Mouse (Mus musculus): ENCODE measurements around the gene Ogfod1. TPM values are rescaled to one million over a fixed set of nuclear protein-coding genes. Genes with fewer than 3 reads are reported as not detected.
A peak's percentile ranks its signal among the peaks of the same experiment; 100 is the strongest.

The Ogfod1 gene
- polyA plus RNA-seq, 1 experiment = 44.2 TPM

- no peak for DNase-seq
- H3K27ac ChIP-seq (ENCODE audit: insufficient read depth, low read length) = no peak overlapping the region
- no peaks in the 10 kb centered on the region for H3K27me3 ChIP-seq (ENCODE audit: control insufficient read depth, insufficient read depth, low read length)
- TF ChIP-seq CTCF (IDR thresholded peaks at IDR 0.05; ENCODE audit: borderline replicate concordance, insufficient read depth, low read depth, low read length) = no peak
- TF ChIP-seq POLR2A (IDR thresholded peaks at IDR 0.05; ENCODE audit: borderline replicate concordance, insufficient read depth, low read length) = no peak
- H3K4me3 ChIP-seq (replicated peaks; ENCODE audit: insufficient read depth, low read depth, low read length) = no peak overlapping the region
- 80% methylated on average over 9 of the region's 9 CpGs for WGBS
- H3K4me1 ChIP-seq (ENCODE audit: control insufficient read depth, insufficient read depth, low read length) = no peaks in the 10 kb centered on the region
Measured at GRCm38 (mm10) chr8:94087964-94088363, 51.0 kb downstream of the Ogfod1 start.

- TF ChIP-seq POLR2A (IDR thresholded peaks at IDR 0.05; ENCODE audit: borderline replicate concordance, insufficient read depth, low read length) = no peak
- TF ChIP-seq CTCF (IDR thresholded peaks at IDR 0.05; ENCODE audit: borderline replicate concordance, insufficient read depth, low read depth, low read length) = no peak
- WGBS = 60% methylated on average over 6 of the region's 6 CpGs
- Histone ChIP-seq H3K27me3 (ENCODE audit: control insufficient read depth, insufficient read depth, low read length) (no peaks in the 10 kb centered on the region), H3K4me1 (ENCODE audit: control insufficient read depth, insufficient read depth, low read length) (no peaks in the 10 kb centered on the region), H3K27ac (ENCODE audit: insufficient read depth, low read length) (no peak overlapping the region), H3K4me3 (replicated peaks; ENCODE audit: insufficient read depth, low read depth, low read length) (no peak overlapping the region)
- no peak for DNase-seq
Measured at GRCm38 (mm10) chr8:94089715-94090114, 52.7 kb downstream of the Ogfod1 start.

GRCm38 (mm10) chr8:94092848-94093247, 55.9 kb downstream of the Ogfod1 start:
- Histone ChIP-seq H3K4me3 (replicated peaks; ENCODE audit: insufficient read depth, low read depth, low read length) (no peak overlapping the region), H3K27ac (ENCODE audit: insufficient read depth, low read length) (no peak overlapping the region), H3K4me1 (ENCODE audit: control insufficient read depth, insufficient read depth, low read length) (no peaks in the 10 kb centered on the region), H3K27me3 (ENCODE audit: control insufficient read depth, insufficient read depth, low read length) (no peaks in the 10 kb centered on the region)
- TF ChIP-seq CTCF (IDR thresholded peaks at IDR 0.05; ENCODE audit: borderline replicate concordance, insufficient read depth, low read depth, low read length) (no peak), POLR2A (IDR thresholded peaks at IDR 0.05; ENCODE audit: borderline replicate concordance, insufficient read depth, low read length) (no peak)
- no peak for DNase-seq
- WGBS = 85% methylated on average over 9 of the region's 9 CpGs

- 88% methylated on average over 6 of the region's 6 CpGs for WGBS
- TF ChIP-seq POLR2A (IDR thresholded peaks at IDR 0.05; ENCODE audit: borderline replicate concordance, insufficient read depth, low read length) = no peak
- no peak for TF ChIP-seq CTCF (IDR thresholded peaks at IDR 0.05; ENCODE audit: borderline replicate concordance, insufficient read depth, low read depth, low read length)
Measured at GRCm38 (mm10) chr8:94094281-94094680, 57.3 kb downstream of the Ogfod1 start.

GRCm38 (mm10) chr8:94098081-94098974, 61.3 kb downstream of the Ogfod1 start, which contains the start of gene Bbs2:
Gene Bbs2, minus strand, starts transcription at chr8:94098928.
- Histone ChIP-seq H3K4me3 (replicated peaks; ENCODE audit: insufficient read depth, low read depth, low read length) (peak within 1 kb of the TSS; percentile 64), H3K27me3 (ENCODE audit: control insufficient read depth, insufficient read depth, low read length) (no peaks in the 10 kb centered on the region), H3K27ac (ENCODE audit: insufficient read depth, low read length) (peak within 1 kb of the TSS; percentile 78), H3K4me1 (ENCODE audit: control insufficient read depth, insufficient read depth, low read length) (no peaks in the 10 kb centered on the region)
- WGBS = under 1% methylated on average over 61 of the region's 61 CpGs
- TF ChIP-seq CTCF (IDR thresholded peaks at IDR 0.05; ENCODE audit: borderline replicate concordance, insufficient read depth, low read depth, low read length) (no peak; the same call in 1 of the 2 replicates), POLR2A (IDR thresholded peaks at IDR 0.05; ENCODE audit: borderline replicate concordance, insufficient read depth, low read length) (peak; percentile 99)
- peak; percentile 99 to 100 for DNase-seq

More at GRCm38 (mm10) chr8:94094281-94094680, 57.3 kb downstream of the Ogfod1 start:
- Histone ChIP-seq H3K27me3 (ENCODE audit: control insufficient read depth, insufficient read depth, low read length) (no peaks in the 10 kb centered on the region), H3K27ac (ENCODE audit: insufficient read depth, low read length) (no peak overlapping the region), H3K4me1 (ENCODE audit: control insufficient read depth, insufficient read depth, low read length) (no peaks in the 10 kb centered on the region), H3K4me3 (replicated peaks; ENCODE audit: insufficient read depth, low read depth, low read length) (no peak overlapping the region)
- no peak for DNase-seq

- H3K4me1 ChIP-seq (ENCODE audit: control insufficient read depth, insufficient read depth, low read length) = no peaks in the 10 kb centered on the region
- H3K4me3 ChIP-seq (replicated peaks; ENCODE audit: insufficient read depth, low read depth, low read length) = no peak overlapping the region
- no peak for DNase-seq
- WGBS = 52% methylated on average over 4 of the region's 4 CpGs
- TF ChIP-seq CTCF (IDR thresholded peaks at IDR 0.05; ENCODE audit: borderline replicate concordance, insufficient read depth, low read depth, low read length) = no peak
- TF ChIP-seq POLR2A (IDR thresholded peaks at IDR 0.05; ENCODE audit: borderline replicate concordance, insufficient read depth, low read length) = no peak
- no peaks in the 10 kb centered on the region for H3K27me3 ChIP-seq (ENCODE audit: control insufficient read depth, insufficient read depth, low read length)
- H3K27ac ChIP-seq (ENCODE audit: insufficient read depth, low read length) = no peak overlapping the region
Measured at GRCm38 (mm10) chr8:94098996-94099395, 62.0 kb downstream of the Ogfod1 start.

GRCm38 (mm10) chr8:94104146-94104545, 67.1 kb downstream of the Ogfod1 start:
- Histone ChIP-seq H3K27me3 (ENCODE audit: control insufficient read depth, insufficient read depth, low read length) (no peaks in the 10 kb centered on the region), H3K27ac (ENCODE audit: insufficient read depth, low read length) (no peak overlapping the region), H3K4me1 (ENCODE audit: control insufficient read depth, insufficient read depth, low read length) (no peaks in the 10 kb centered on the region; the same call in 1 of the 2 replicates), H3K4me3 (replicated peaks; ENCODE audit: insufficient read depth, low read depth, low read length) (no peak overlapping the region)
- DNase-seq = no peak
- no peak for TF ChIP-seq POLR2A (IDR thresholded peaks at IDR 0.05; ENCODE audit: borderline replicate concordance, insufficient read depth, low read length)
- no peak for TF ChIP-seq CTCF (IDR thresholded peaks at IDR 0.05; ENCODE audit: borderline replicate concordance, insufficient read depth, low read depth, low read length)
- 50% methylated on average over 5 of the region's 5 CpGs for WGBS

GRCm38 (mm10) chr8:94107871-94108270, 70.9 kb downstream of the Ogfod1 start:
- H3K4me3 ChIP-seq (replicated peaks; ENCODE audit: insufficient read depth, low read depth, low read length) = no peak overlapping the region
- DNase-seq = peak in 1 of 2 experiments; percentile 22
- H3K27me3 ChIP-seq (ENCODE audit: control insufficient read depth, insufficient read depth, low read length) = no peaks in the 10 kb centered on the region
- 18% methylated on average over 3 of the region's 3 CpGs for WGBS
- no peak for TF ChIP-seq CTCF (IDR thresholded peaks at IDR 0.05; ENCODE audit: borderline replicate concordance, insufficient read depth, low read depth, low read length)
- TF ChIP-seq POLR2A (IDR thresholded peaks at IDR 0.05; ENCODE audit: borderline replicate concordance, insufficient read depth, low read length) = no peak
- no peaks in the 10 kb centered on the region; the same call in 1 of the 2 replicates for H3K4me1 ChIP-seq (ENCODE audit: control insufficient read depth, insufficient read depth, low read length)
- no peak overlapping the region for H3K27ac ChIP-seq (ENCODE audit: insufficient read depth, low read length)
